Comparison of ENCODE assay signal across 10 mouse cellular contexts in the genomic region with DNA sequence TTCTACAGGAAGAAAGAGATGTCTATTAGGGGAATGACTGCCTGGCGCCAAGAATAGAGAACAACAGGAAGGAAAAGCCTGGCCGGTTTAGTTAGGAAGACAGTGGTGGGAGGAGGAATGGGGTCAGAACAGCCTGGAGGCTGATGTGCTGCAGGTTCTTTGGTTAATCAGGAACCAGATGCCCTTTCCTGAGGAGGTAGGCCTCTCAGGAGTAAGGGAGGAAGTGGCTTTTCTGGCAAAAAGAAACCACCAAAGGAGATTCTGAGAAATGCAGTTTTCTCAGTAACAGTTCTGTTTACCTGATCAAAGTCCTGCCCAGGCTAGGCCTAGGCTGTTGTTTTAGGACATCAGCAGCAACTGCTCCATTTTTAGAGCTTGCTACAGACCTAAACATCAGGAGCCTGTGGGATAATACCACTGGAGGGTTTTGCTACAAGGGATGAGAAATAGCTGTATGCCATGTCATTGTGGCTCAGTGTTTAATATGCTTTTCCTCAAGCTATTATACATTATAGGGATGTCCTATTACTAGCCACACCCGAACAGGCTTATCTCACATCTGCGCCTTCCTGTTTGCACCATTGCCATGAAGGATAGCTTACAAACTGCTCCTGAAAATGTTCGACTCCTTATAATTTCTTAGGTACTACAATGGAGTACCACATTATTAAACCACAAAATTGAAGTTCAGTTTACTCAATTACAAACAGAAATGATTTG. TPM values are rescaled to one million over a fixed set of nuclear protein-coding genes. Genes with fewer than 3 reads are reported as not detected.
DNase-seq lines count a peak whose midpoint lies in the region; ATAC-seq lines count a peak whose summit lies in the region.
"Had no signal": no experiment of that assay in that cellular context is flagged by ENCODE, and none has a peak within 500 bp of the region (broad histone marks: within the 10 kb centered on the region; RNA-seq: fewer than 3 reads in every experiment).

No protein-coding gene starts in this region.

- peak; percentile 60; the same call in 1 of the 2 replicates for ATAC-seq in kidney, embryonic 14.5 days (ENCODE audit: low FRiP score, low TSS enrichment)
- ATAC-seq in embryonic facial prominence, embryonic 11.5 days (replicated peaks; ENCODE audit: insufficient number of reproducible peaks, low FRiP score, low TSS enrichment, low read depth) = no peak

- no peaks in the 10 kb centered on the region for H3K4me1 ChIP-seq in kidney, embryonic 14.5 days (ENCODE audit: control insufficient read depth, insufficient read depth, low read length)
- no peaks in the 10 kb centered on the region for H3K4me1 ChIP-seq in embryonic facial prominence, embryonic 11.5 days (ENCODE audit: control insufficient read depth, insufficient read depth, low read length)
- H3K4me1 ChIP-seq: hindbrain, embryonic 12.5 days had no signal

- H3K9ac ChIP-seq in kidney, embryonic 14.5 days (ENCODE audit: low read depth, low read length) = 0 out of 2 replicates have a peak overlapping the region, but pooled peaks have one; percentile 7
- H3K9ac ChIP-seq in embryonic facial prominence, embryonic 11.5 days (replicated peaks; ENCODE audit: low read length) = no peak overlapping the region
- H3K9ac ChIP-seq: hindbrain, embryonic 12.5 days had no signal

- H3K4me2 ChIP-seq in kidney, embryonic 14.5 days (replicated peaks; ENCODE audit: low read depth, low read length) = no peak overlapping the region
- no peak overlapping the region for H3K4me2 ChIP-seq in embryonic facial prominence, embryonic 11.5 days (ENCODE audit: low read depth, low read length)
- H3K4me2 ChIP-seq: hindbrain, embryonic 12.5 days had no signal

- no peaks in the 10 kb centered on the region for H3K9me3 ChIP-seq in kidney, embryonic 14.5 days (ENCODE audit: control insufficient read depth, low read length)
- H3K9me3 ChIP-seq in embryonic facial prominence, embryonic 11.5 days (replicated peaks; ENCODE audit: control insufficient read depth, low read length) = no peaks in the 10 kb centered on the region
- H3K9me3 ChIP-seq: hindbrain, embryonic 12.5 days had no signal

- no peak overlapping the region for H3K4me3 ChIP-seq in kidney, embryonic 14.5 days (ENCODE audit: low read length)
- H3K4me3 ChIP-seq in embryonic facial prominence, embryonic 11.5 days (ENCODE audit: low read depth, low read length) = no peak overlapping the region
- H3K4me3 ChIP-seq: erythroblast, embryonic 14.5 days; hindbrain, embryonic 12.5 days had no signal

- peak overlapping the region; percentile 80 for H3K27ac ChIP-seq in kidney, embryonic 14.5 days (ENCODE audit: low read depth, low read length)
- H3K27ac ChIP-seq in embryonic facial prominence, embryonic 11.5 days (replicated peaks; ENCODE audit: low read depth, low read length) = 0 out of 2 replicates have a peak overlapping the region, but pooled peaks have one; percentile 16
- H3K27ac ChIP-seq: hindbrain, embryonic 12.5 days had no signal

- no peaks in the 10 kb centered on the region for H3K36me3 ChIP-seq in kidney, embryonic 14.5 days (ENCODE audit: control insufficient read depth, insufficient read depth, low read length)
- no peaks in the 10 kb centered on the region for H3K36me3 ChIP-seq in embryonic facial prominence, embryonic 11.5 days (replicated peaks; ENCODE audit: control insufficient read depth, insufficient read depth, low read depth, low read length)
- H3K36me3 ChIP-seq: hindbrain, embryonic 12.5 days had no signal

- H3K27me3 ChIP-seq in kidney, embryonic 14.5 days (ENCODE audit: control insufficient read depth, insufficient read depth, low read length) = no peaks in the 10 kb centered on the region
- H3K27me3 ChIP-seq in embryonic facial prominence, embryonic 11.5 days (ENCODE audit: control insufficient read depth, insufficient read depth, low read length) = no peaks in the 10 kb centered on the region
- H3K27me3 ChIP-seq: hindbrain, embryonic 12.5 days had no signal

- WGBS in kidney, embryonic 14.5 days = 72% methylated on average over 5 of the region's 5 CpGs
- WGBS in embryonic facial prominence, embryonic 11.5 days = 63% methylated on average over 5 of the region's 5 CpGs

- DNase-seq in kidney, postnatal 10 days = no peak
- DNase-seq in embryonic facial prominence, embryonic 11.5 days (ENCODE audit: low spot score) = peak; percentile 12
- peak; percentile 36 to 38 for DNase-seq in kidney, postnatal 36 days
- DNase-seq in naive thymus-derived CD4-positive, alpha-beta T cell, adult 2 months (ENCODE audit: low read depth) = peak; percentile 32
- no peak for DNase-seq in cerebellum, adult 9-11 months
- no peak for DNase-seq in right cerebral cortex, postnatal 4 days
- no peak for DNase-seq in left cerebral cortex, adult 9 months (ENCODE audit: low spot score in 2 of 2)

RNA-seq across cellular contexts. Expression of a gene that starts 11.8 kb away (rescaled TPM):
- 113 and 136 TPM in 2 replicates for polyA plus RNA-seq in kidney, embryonic 14.5 days (2014; fragmentation: Nextera tagmentation; extraction: Ambion mirVana)
- 115 and 122 TPM in 2 replicates for polyA plus RNA-seq in embryonic facial prominence, embryonic 11.5 days (2014; fragmentation: Nextera tagmentation; extraction: Ambion mirVana)

RNA-seq across cellular contexts. Expression of a gene that starts 17.6 kb away (rescaled TPM):
- 12.0 and 14.7 TPM in 2 replicates for polyA plus RNA-seq in kidney, embryonic 14.5 days (2014; fragmentation: Nextera tagmentation; extraction: Ambion mirVana)
- polyA plus RNA-seq in embryonic facial prominence, embryonic 11.5 days (2014; fragmentation: Nextera tagmentation; extraction: Ambion mirVana) = 10.2 and 11.3 TPM in 2 replicates

RNA-seq across cellular contexts. Expression of a gene that starts 19.0 kb away (rescaled TPM):
- 2.9 and 5.3 TPM in 2 replicates for polyA plus RNA-seq in kidney, embryonic 14.5 days (2014; fragmentation: Nextera tagmentation; extraction: Ambion mirVana)
- 2.1 and 3.8 TPM in 2 replicates for polyA plus RNA-seq in embryonic facial prominence, embryonic 11.5 days (2014; fragmentation: Nextera tagmentation; extraction: Ambion mirVana)

RNA-seq across cellular contexts. Expression of a gene that starts 19.2 kb away (rescaled TPM):
- 6.7 and 10.8 TPM in 2 replicates for polyA plus RNA-seq in kidney, embryonic 14.5 days (2014; fragmentation: Nextera tagmentation; extraction: Ambion mirVana)
- 4.1 and 4.9 TPM in 2 replicates for polyA plus RNA-seq in embryonic facial prominence, embryonic 11.5 days (2014; fragmentation: Nextera tagmentation; extraction: Ambion mirVana)

RNA-seq across cellular contexts. Expression of a gene that starts 22.0 kb away (rescaled TPM):
- polyA plus RNA-seq in kidney, embryonic 14.5 days (2014; fragmentation: Nextera tagmentation; extraction: Ambion mirVana) = 7.9 and 12.9 TPM in 2 replicates
- polyA plus RNA-seq in embryonic facial prominence, embryonic 11.5 days (2014; fragmentation: Nextera tagmentation; extraction: Ambion mirVana) = 8.4 and 8.6 TPM in 2 replicates

Comparison
In these comparisons a context has a peak if more than half of its experiments do, and no peak if none do; other contexts are left out.
1. DNase-seq: peak in embryonic facial prominence, embryonic 11.5 days (single experiment), kidney, postnatal 36 days (2 of 2) and naive thymus-derived CD4-positive, alpha-beta T cell, adult 2 months (single experiment); none in kidney, postnatal 10 days (single experiment), cerebellum, adult 9-11 months (single experiment), right cerebral cortex, postnatal 4 days (single experiment) and left cerebral cortex, adult 9 months (0 of 2).